Mouse (Mus musculus) thymus, adult 2 months (tissue): ENCODE results near the gene R3hcc1l.

Experiments used
- CTCF ChIP-seq: fragments of 200-500 bp; IDR thresholded peaks from 2 replicates; pipeline ENCODE4 v1.5.1; 2012; ENCODE audit warnings: mild to moderate bottlenecking, control low read depth, low read length, moderate library complexity, borderline replicate concordance; ENCODE audit not compliant: control insufficient read depth, poor library complexity, insufficient read depth; ENCODE audit errors: extremely low read depth
- POLR2A ChIP-seq: fragments of 200-500 bp; IDR thresholded peaks from 2 replicates; pipeline ENCODE4 v1.6.1; 2012; ENCODE audit warnings: mild to moderate bottlenecking, low read length, control low read depth, moderate library complexity; ENCODE audit not compliant: control insufficient read depth, poor library complexity, insufficient read depth; ENCODE audit errors: extremely low read depth

DNA sequence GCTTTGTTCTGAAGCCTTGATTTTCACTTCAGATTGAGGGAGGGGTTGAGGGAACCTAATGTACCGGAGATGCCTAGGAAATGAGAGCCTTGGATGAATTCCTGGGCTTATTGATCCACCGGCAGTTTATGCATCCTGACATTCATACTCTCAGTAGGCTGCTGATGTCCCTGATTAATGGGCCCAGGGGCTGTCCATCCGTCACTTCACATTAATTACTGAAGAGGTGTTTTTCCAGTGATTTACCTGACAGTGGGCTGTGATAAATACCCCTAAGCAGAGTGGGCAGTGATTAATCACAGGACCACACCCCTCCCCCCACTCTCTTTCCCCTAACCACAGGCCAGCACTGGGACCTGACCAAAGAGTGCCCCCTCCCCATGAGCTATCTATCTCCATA, 22.1 kb downstream of the R3hcc1l start:
- TF ChIP-seq CTCF (no peak), POLR2A (no peak)
